Mouse (Mus musculus) forebrain, postnatal 0 days (tissue): ENCODE results near the gene Tpte. TPM values are rescaled to one million over a fixed set of nuclear protein-coding genes. Genes with fewer than 3 reads are reported as not detected.

ENCODE experiments used
- ATAC-seq: fragments of 200-750 bp; cut with Nextera tagmentation; 2 replicates; pipeline ENCODE4 v1.8.0; 2017; ENCODE audit warnings: mild to moderate bottlenecking, moderate library complexity
- DNase-seq: peaks from one replicate; pipeline ENCODE4 v3.0.0-alpha.2; 2015
- H3K27ac ChIP-seq: fragments of 300-500 bp; sonication (generic); 2 replicates; pipeline ENCODE4 v1.5.1; 2014; ENCODE audit warnings: low read depth, mild to moderate bottlenecking, antibody characterized with exemption, low read length, moderate library complexity, mixed read lengths
- H3K27me3 ChIP-seq: fragments of 300-500 bp; sonication (generic); 2 replicates; pipeline ENCODE4 v1.6.1; 2014; ENCODE audit warnings: mild to moderate bottlenecking, low read length, mixed read lengths; ENCODE audit not compliant: insufficient read depth
- H3K36me3 ChIP-seq: fragments of 300-500 bp; sonication (generic); 2 replicates; pipeline ENCODE4 v1.6.1; 2014; ENCODE audit warnings: mild to moderate bottlenecking, moderate library complexity; ENCODE audit not compliant: insufficient read depth
- H3K4me1 ChIP-seq: fragments of 300-500 bp; sonication (generic); 2 replicates; pipeline ENCODE4 v1.6.1; 2014; ENCODE audit warnings: antibody characterized with exemption; ENCODE audit not compliant: insufficient read depth
- H3K4me2 ChIP-seq: fragments of 300-500 bp; sonication (generic); 2 replicates; pipeline ENCODE4 v1.6.1; 2014; ENCODE audit warnings: low read depth, mild to moderate bottlenecking, moderate library complexity
- H3K4me3 ChIP-seq: fragments of 300-500 bp; sonication (generic); 2 replicates; pipeline ENCODE4 v1.5.1; 2014; ENCODE audit warnings: low read depth, low read length, mixed read lengths
- H3K9ac ChIP-seq: fragments of 300-500 bp; sonication (generic); 2 replicates; pipeline ENCODE4 v1.6.1; 2014; ENCODE audit warnings: mild to moderate bottlenecking
- H3K9me3 ChIP-seq: fragments of 300-500 bp; sonication (generic); 2 replicates; pipeline ENCODE4 v1.6.1; 2016; ENCODE audit warnings: low read length
- CTCF ChIP-seq: sonication (generic); IDR thresholded peaks from 2 replicates; pipeline ENCODE4 v1.5.1; 2016; ENCODE audit warnings: antibody characterized with exemption, control low read depth, low read depth
- WGBS: fragments of 180-500 bp; shearing (Covaris S2); extraction: QIAGEN DNeasy Blood & Tissue Kit; methylation state at CpG from one replicate; pipeline ENCODE4 v1.1.7; 2014; 5-methylcytosine and 5-hydroxymethylcytosine counted together
- polyA plus RNA-seq: library from polyadenylated mRNA; unstranded; fragments of >200 nt; fragmentation: Nextera tagmentation; extraction: Ambion mirVana; gene quantifications from 2 replicates; pipeline ENCODE4 v1.2.1, GENCODE M21; 2015
- total RNA-seq: library from RNA; depleted of rRNA; stranded (reverse); fragments of >200 nt; gene quantifications from 2 replicates; pipeline ENCODE4 v1.2.3, GENCODE M21; 2014; rRNA removed

The Tpte gene
- total RNA-seq (not detected in 2 replicates), polyA plus RNA-seq (not detected in 2 replicates)

- H3K9ac ChIP-seq, result no peak within 1 kb of the TSS
- H3K4me3 ChIP-seq, result no peak within 1 kb of the TSS
- no peaks in the 10 kb centered on the region for H3K9me3 ChIP-seq
- DNase-seq, result no peak
- ATAC-seq, result no peak
- no peaks in the 10 kb centered on the region for H3K27me3 ChIP-seq
- no peaks in the 10 kb centered on the region for H3K36me3 ChIP-seq
- H3K4me1 ChIP-seq, result no peaks in the 10 kb centered on the region
- H3K27ac ChIP-seq, result no peak within 1 kb of the TSS
- H3K4me2 ChIP-seq, result no peak within 1 kb of the TSS
- WGBS, result 68% methylated on average over 2 of the region's 2 CpGs
- TF ChIP-seq CTCF, result no peak
These were observed at the start of gene Tpte for GRCm38 (mm10) chr8:22282999-22283491. TSS of gene Tpte (plus strand) at chr8:22283441.

- no peak overlapping the region for H3K4me3 ChIP-seq
- no peak for TF ChIP-seq CTCF
- no peaks in the 10 kb centered on the region for H3K4me1 ChIP-seq
- no peak overlapping the region for H3K4me2 ChIP-seq
- no peak overlapping the region for H3K27ac ChIP-seq
- no peak overlapping the region for H3K9ac ChIP-seq
- H3K9me3 ChIP-seq, result no peaks in the 10 kb centered on the region
- no peak for DNase-seq
- WGBS, result 88% methylated on average over 9 of the region's 9 CpGs
- no peaks in the 10 kb centered on the region for H3K36me3 ChIP-seq
- no peaks in the 10 kb centered on the region for H3K27me3 ChIP-seq
- ATAC-seq, result no peak
These were observed 40.3 kb upstream of the Tpte start for GRCm38 (mm10) chr8:22242986-22243385.

DNA sequence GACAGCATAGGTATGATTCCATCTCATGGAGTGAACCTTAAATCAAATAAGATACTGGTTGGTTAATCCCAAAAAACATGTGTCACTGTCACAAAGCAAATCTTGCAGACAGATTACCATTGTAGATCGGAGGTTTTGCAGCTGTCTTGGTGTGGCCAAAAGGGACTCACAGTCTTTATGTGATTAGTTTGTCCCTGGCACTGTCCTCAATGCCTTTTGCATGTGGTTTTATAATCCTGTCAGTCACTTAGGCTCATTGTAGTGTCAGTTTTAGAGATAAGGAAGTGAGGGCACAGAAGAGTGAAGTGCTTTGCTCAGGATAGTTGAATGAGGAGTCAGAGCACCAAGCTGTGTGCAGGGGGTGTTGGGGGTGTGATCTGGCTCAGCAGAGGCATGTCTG, 37.6 kb upstream of the Tpte start:
- ATAC-seq (no peak), DNase-seq (no peak)
- TF ChIP-seq CTCF, result no peak
- Histone ChIP-seq H3K4me2 (no peak overlapping the region), H3K36me3 (no peaks in the 10 kb centered on the region), H3K9ac (no peak overlapping the region), H3K27ac (no peak overlapping the region), H3K9me3 (no peaks in the 10 kb centered on the region), H3K4me1 (no peaks in the 10 kb centered on the region), H3K4me3 (no peak overlapping the region), H3K27me3 (no peaks in the 10 kb centered on the region)
- 91% methylated on average over 1 of the region's 1 CpGs for WGBS

DNA sequence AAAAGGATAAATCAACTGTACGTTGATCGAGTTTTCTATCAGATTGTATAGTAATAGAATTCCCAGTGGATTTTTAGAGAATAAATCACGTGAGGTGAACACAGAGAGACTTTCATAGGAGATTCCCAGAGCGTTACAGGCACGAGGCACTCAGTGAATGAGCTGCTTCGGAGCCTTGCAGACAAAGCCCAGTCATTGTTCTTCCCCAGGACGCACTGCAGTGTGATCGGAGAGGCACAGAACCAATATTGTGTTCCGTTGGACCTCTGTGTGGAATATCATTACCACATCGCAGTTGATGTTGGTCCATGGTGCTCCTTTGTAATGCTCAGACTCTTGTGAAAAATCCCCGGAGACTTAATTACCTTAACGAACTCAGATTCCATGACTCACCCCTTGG, 35.3 kb upstream of the Tpte start:
- ATAC-seq (0 out of 2 replicates have a peak, but pooled peaks have one; percentile 29), DNase-seq (no peak)
- H3K9me3 ChIP-seq, result no peaks in the 10 kb centered on the region
- no peak overlapping the region for H3K4me2 ChIP-seq
- no peaks in the 10 kb centered on the region for H3K4me1 ChIP-seq
- 37% methylated on average over 12 of the region's 12 CpGs for WGBS
- 0 out of 2 replicates have a peak overlapping the region, but pooled peaks have one; percentile 18 for H3K9ac ChIP-seq
- no peak for TF ChIP-seq CTCF
- no peaks in the 10 kb centered on the region for H3K36me3 ChIP-seq
- H3K4me3 ChIP-seq, result no peak overlapping the region
- no peaks in the 10 kb centered on the region for H3K27me3 ChIP-seq
- no peak overlapping the region for H3K27ac ChIP-seq

DNA sequence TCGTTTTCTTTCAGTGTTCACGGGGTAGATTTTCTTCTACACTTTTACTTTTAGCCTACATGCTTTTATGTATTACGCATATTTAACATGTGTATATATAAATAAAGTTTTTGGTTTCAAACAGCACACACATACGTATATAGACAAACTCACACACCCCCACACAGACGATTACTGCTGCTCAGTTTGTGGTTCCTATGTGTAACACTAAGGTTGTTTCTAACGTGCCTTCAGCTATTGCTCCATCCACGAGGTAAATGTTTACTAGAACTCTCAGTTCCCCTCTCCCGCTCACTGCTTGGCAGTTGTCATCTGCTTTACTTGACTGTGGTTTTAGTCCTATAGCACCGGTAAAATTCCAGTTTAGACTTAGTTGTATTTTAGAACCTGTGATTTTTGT, 34.2 kb upstream of the Tpte start:
- Histone ChIP-seq H3K9me3 (no peaks in the 10 kb centered on the region), H3K4me1 (no peaks in the 10 kb centered on the region), H3K27me3 (no peaks in the 10 kb centered on the region), H3K27ac (no peak overlapping the region), H3K4me3 (no peak overlapping the region), H3K9ac (no peak overlapping the region), H3K4me2 (no peak overlapping the region), H3K36me3 (no peaks in the 10 kb centered on the region)
- 79% methylated on average over 9 of the region's 9 CpGs for WGBS
- no peak for ATAC-seq
- DNase-seq, result no peak
- no peak for TF ChIP-seq CTCF

DNA sequence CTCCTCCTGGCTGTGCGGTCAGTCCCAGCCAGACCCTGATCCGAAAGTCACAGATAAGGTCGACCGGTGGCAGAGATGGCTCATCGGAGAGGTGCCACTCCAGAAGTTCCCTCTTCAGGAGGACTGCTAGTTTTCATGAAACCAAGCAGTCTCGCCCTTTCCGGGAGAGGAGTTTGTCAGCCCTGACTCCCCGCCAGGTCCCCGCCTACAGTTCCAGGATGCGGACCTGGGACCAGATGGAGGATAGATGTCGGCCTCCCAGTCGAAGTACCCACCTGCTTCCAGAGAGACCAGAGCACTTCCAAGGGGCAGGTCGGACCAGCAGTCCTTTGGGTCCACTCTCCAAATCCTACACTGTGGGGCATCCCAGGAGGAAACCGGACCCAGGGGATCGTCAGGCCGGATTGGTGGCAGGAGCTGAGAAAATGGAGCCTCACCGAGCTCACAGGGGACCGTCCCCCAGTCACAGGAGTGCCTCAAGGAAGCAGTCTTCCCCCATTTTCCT, 24.2 kb upstream of the Tpte start:
- H3K9me3 ChIP-seq, result no peaks in the 10 kb centered on the region
- 0 out of 2 replicates have a peak, but pooled peaks cover 3% of the 10 kb centered on the region for H3K4me1 ChIP-seq
- no peaks in the 10 kb centered on the region for H3K27me3 ChIP-seq
- ATAC-seq (no peak), DNase-seq (no peak)
- 92% methylated on average over 18 of the region's 18 CpGs for WGBS
- no peak for TF ChIP-seq CTCF
- H3K4me2 ChIP-seq, result no peak overlapping the region
- H3K27ac ChIP-seq, result no peak overlapping the region
- H3K36me3 ChIP-seq, result 0 out of 2 replicates have a peak, but pooled peaks cover 2% of the 10 kb centered on the region
- H3K9ac ChIP-seq, result no peak overlapping the region
- H3K4me3 ChIP-seq, result no peak overlapping the region

DNA sequence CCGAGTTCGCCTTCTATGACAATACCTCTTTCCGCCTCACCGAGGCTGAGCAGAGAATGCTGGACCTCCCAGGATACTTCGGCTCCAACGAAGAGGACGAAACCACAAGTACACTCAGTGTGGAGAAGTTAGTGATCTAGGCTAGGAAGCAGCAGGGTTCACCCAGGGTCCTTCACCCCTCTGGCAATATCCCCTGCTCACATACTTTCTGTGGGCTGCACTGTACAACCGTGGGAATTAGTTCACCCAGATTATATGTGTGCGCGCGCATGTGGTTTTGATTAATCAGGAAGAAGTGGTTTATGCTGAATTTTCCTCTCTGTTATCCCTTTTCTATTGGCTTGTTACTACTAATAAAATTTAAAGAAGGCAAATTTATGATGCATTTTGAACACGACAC, 23.7 kb upstream of the Tpte start:
- Histone ChIP-seq H3K4me1 (0 out of 2 replicates have a peak, but pooled peaks cover 3% of the 10 kb centered on the region), H3K27me3 (no peaks in the 10 kb centered on the region), H3K9me3 (no peaks in the 10 kb centered on the region), H3K36me3 (0 out of 2 replicates have a peak, but pooled peaks cover 2% of the 10 kb centered on the region), H3K27ac (no peak overlapping the region), H3K4me2 (no peak overlapping the region), H3K9ac (no peak overlapping the region), H3K4me3 (no peak overlapping the region)
- TF ChIP-seq CTCF, result no peak
- no peak for ATAC-seq
- WGBS, result 69% methylated on average over 12 of the region's 12 CpGs
- no peak for DNase-seq
